Mouse (Mus musculus): ENCODE results near the gene Ccdc141. TPM values are rescaled to one million over a fixed set of nuclear protein-coding genes. Genes with fewer than 3 reads are reported as not detected.

Ccdc141 gene
- polyA plus RNA-seq, 1 experiment, result 11.2 TPM

- Histone ChIP-seq H3K4me3 (ENCODE audit: insufficient read depth, low read length) (no peak overlapping the region), H3K4me1 (ENCODE audit: control insufficient read depth, insufficient read depth, low read length) (no peaks in the 10 kb centered on the region), H3K27ac (ENCODE audit: insufficient read depth, low read length) (no peak overlapping the region)
- TF ChIP-seq POLR2A (IDR thresholded peaks at IDR 0.05; ENCODE audit: extremely low read depth, insufficient read depth, low read length) (no peak), CTCF (IDR thresholded peaks at IDR 0.05; ENCODE audit: extremely low read depth, insufficient read depth, low read length) (peak; percentile 30; the same call in 1 of the 2 replicates)
These were observed 108.6 kb downstream of the Ccdc141 start for GRCm38 (mm10) chr2:77061871-77062270.

- Histone ChIP-seq H3K4me1 (ENCODE audit: control insufficient read depth, insufficient read depth, low read length) (no peaks in the 10 kb centered on the region), H3K27ac (ENCODE audit: insufficient read depth, low read length) (no peak overlapping the region)
- TF ChIP-seq POLR2A (IDR thresholded peaks at IDR 0.05; ENCODE audit: extremely low read depth, insufficient read depth, low read length) (no peak), CTCF (IDR thresholded peaks at IDR 0.05; ENCODE audit: extremely low read depth, insufficient read depth, low read length) (no peak)
These were observed 110.8 kb downstream of the Ccdc141 start for GRCm38 (mm10) chr2:77059596-77059995.

GRCm38 (mm10) chr2:77056367-77056766 is 114.1 kb downstream of the Ccdc141 start:
- Histone ChIP-seq H3K4me3 (ENCODE audit: insufficient read depth, low read length) (no peak overlapping the region), H3K27ac (ENCODE audit: insufficient read depth, low read length) (no peak overlapping the region), H3K4me1 (ENCODE audit: control insufficient read depth, insufficient read depth, low read length) (no peaks in the 10 kb centered on the region)
- no peak for TF ChIP-seq CTCF (IDR thresholded peaks at IDR 0.05; ENCODE audit: extremely low read depth, insufficient read depth, low read length)
- no peak for TF ChIP-seq POLR2A (IDR thresholded peaks at IDR 0.05; ENCODE audit: extremely low read depth, insufficient read depth, low read length)

More at GRCm38 (mm10) chr2:77059596-77059995, 110.8 kb downstream of the Ccdc141 start:
- no peak overlapping the region for H3K4me3 ChIP-seq (ENCODE audit: insufficient read depth, low read length)

GRCm38 (mm10) chr2:77042912-77043311 is 127.5 kb downstream of the Ccdc141 start:
- Histone ChIP-seq H3K4me3 (ENCODE audit: insufficient read depth, low read length) (no peak overlapping the region), H3K4me1 (ENCODE audit: control insufficient read depth, insufficient read depth, low read length) (no peaks in the 10 kb centered on the region), H3K27ac (ENCODE audit: insufficient read depth, low read length) (no peak overlapping the region)
- no peak for TF ChIP-seq POLR2A (IDR thresholded peaks at IDR 0.05; ENCODE audit: extremely low read depth, insufficient read depth, low read length)
- TF ChIP-seq CTCF (IDR thresholded peaks at IDR 0.05; ENCODE audit: extremely low read depth, insufficient read depth, low read length), result no peak

- no peak overlapping the region for H3K4me3 ChIP-seq (ENCODE audit: insufficient read depth, low read length)
- no peak overlapping the region for H3K27ac ChIP-seq (ENCODE audit: insufficient read depth, low read length)
- no peaks in the 10 kb centered on the region for H3K4me1 ChIP-seq (ENCODE audit: control insufficient read depth, insufficient read depth, low read length)
- no peak for TF ChIP-seq POLR2A (IDR thresholded peaks at IDR 0.05; ENCODE audit: extremely low read depth, insufficient read depth, low read length)
- no peak for TF ChIP-seq CTCF (IDR thresholded peaks at IDR 0.05; ENCODE audit: extremely low read depth, insufficient read depth, low read length)
These were observed 130.8 kb downstream of the Ccdc141 start for GRCm38 (mm10) chr2:77039683-77040082.

GRCm38 (mm10) chr2:77039281-77039680 is 131.2 kb downstream of the Ccdc141 start:
- TF ChIP-seq CTCF (IDR thresholded peaks at IDR 0.05; ENCODE audit: extremely low read depth, insufficient read depth, low read length) (no peak), POLR2A (IDR thresholded peaks at IDR 0.05; ENCODE audit: extremely low read depth, insufficient read depth, low read length) (no peak)
- H3K4me3 ChIP-seq (ENCODE audit: insufficient read depth, low read length), result no peak overlapping the region
- no peak overlapping the region for H3K27ac ChIP-seq (ENCODE audit: insufficient read depth, low read length)
- no peaks in the 10 kb centered on the region for H3K4me1 ChIP-seq (ENCODE audit: control insufficient read depth, insufficient read depth, low read length)

GRCm38 (mm10) chr2:77037211-77037610 is 133.2 kb downstream of the Ccdc141 start:
- H3K4me1 ChIP-seq (ENCODE audit: control insufficient read depth, insufficient read depth, low read length), result no peaks in the 10 kb centered on the region
- no peak overlapping the region for H3K27ac ChIP-seq (ENCODE audit: insufficient read depth, low read length)
- H3K4me3 ChIP-seq (ENCODE audit: insufficient read depth, low read length), result no peak overlapping the region
- TF ChIP-seq CTCF (IDR thresholded peaks at IDR 0.05; ENCODE audit: extremely low read depth, insufficient read depth, low read length) (no peak), POLR2A (IDR thresholded peaks at IDR 0.05; ENCODE audit: extremely low read depth, insufficient read depth, low read length) (no peak)

GRCm38 (mm10) chr2:77034112-77034511 is 136.3 kb downstream of the Ccdc141 start:
- H3K4me1 ChIP-seq (ENCODE audit: control insufficient read depth, insufficient read depth, low read length), result no peaks in the 10 kb centered on the region
- TF ChIP-seq CTCF (IDR thresholded peaks at IDR 0.05; ENCODE audit: extremely low read depth, insufficient read depth, low read length), result no peak
- TF ChIP-seq POLR2A (IDR thresholded peaks at IDR 0.05; ENCODE audit: extremely low read depth, insufficient read depth, low read length), result no peak

GRCm38 (mm10) chr2:77033322-77034060 is 136.9 kb downstream of the Ccdc141 start:
- TF ChIP-seq POLR2A (IDR thresholded peaks at IDR 0.05; ENCODE audit: extremely low read depth, insufficient read depth, low read length), result no peak
- TF ChIP-seq CTCF (IDR thresholded peaks at IDR 0.05; ENCODE audit: extremely low read depth, insufficient read depth, low read length), result no peak

More at GRCm38 (mm10) chr2:77034112-77034511, 136.3 kb downstream of the Ccdc141 start:
- Histone ChIP-seq H3K4me3 (ENCODE audit: insufficient read depth, low read length) (no peak overlapping the region), H3K27ac (ENCODE audit: insufficient read depth, low read length) (no peak overlapping the region)

GRCm38 (mm10) chr2:77020649-77021048 is 149.8 kb downstream of the Ccdc141 start:
- H3K27ac ChIP-seq (ENCODE audit: insufficient read depth, low read length), result no peak overlapping the region
- no peaks in the 10 kb centered on the region for H3K4me1 ChIP-seq (ENCODE audit: control insufficient read depth, insufficient read depth, low read length)
- TF ChIP-seq CTCF (IDR thresholded peaks at IDR 0.05; ENCODE audit: extremely low read depth, insufficient read depth, low read length), result no peak
- TF ChIP-seq POLR2A (IDR thresholded peaks at IDR 0.05; ENCODE audit: extremely low read depth, insufficient read depth, low read length), result no peak
- no peak overlapping the region for H3K4me3 ChIP-seq (ENCODE audit: insufficient read depth, low read length)

More at GRCm38 (mm10) chr2:77033322-77034060, 136.9 kb downstream of the Ccdc141 start:
- no peak overlapping the region for H3K4me3 ChIP-seq (ENCODE audit: insufficient read depth, low read length)
- H3K27ac ChIP-seq (ENCODE audit: insufficient read depth, low read length), result no peak overlapping the region
- no peaks in the 10 kb centered on the region for H3K4me1 ChIP-seq (ENCODE audit: control insufficient read depth, insufficient read depth, low read length)

Data from cortical plate, adult 2 months (tissue).